Mouse (Mus musculus) small intestine, adult 2 months (tissue): ENCODE results near the gene Ice1. TPM values are rescaled to one million over a fixed set of nuclear protein-coding genes. Genes with fewer than 3 reads are reported as not detected.

ENCODE experiments used
- H3K27ac ChIP-seq: fragments of 200-500 bp; 2 replicates; pipeline ENCODE4 v1.5.1; 2012; ENCODE audit warnings: low read depth, low read length, control low read depth, inconsistent platforms; ENCODE audit not compliant: insufficient read depth
- H3K27me3 ChIP-seq: fragments of 200-500 bp; 2 replicates; pipeline ENCODE4 v1.6.1; 2012; ENCODE audit warnings: mild to moderate bottlenecking, moderate library complexity, low read length, inconsistent platforms; ENCODE audit not compliant: control insufficient read depth, insufficient read depth
- H3K36me3 ChIP-seq: fragments of 200-500 bp; 2 replicates; pipeline ENCODE4 v1.6.1; 2012; ENCODE audit warnings: mild to moderate bottlenecking, low read length, control low read depth, inconsistent platforms; ENCODE audit not compliant: control insufficient read depth, insufficient read depth
- H3K4me1 ChIP-seq: fragments of 200-500 bp; 2 replicates; pipeline ENCODE4 v1.6.1; 2012; ENCODE audit warnings: low read length, inconsistent platforms, mixed read lengths; ENCODE audit not compliant: control insufficient read depth, insufficient read depth, insufficient read length
- H3K4me3 ChIP-seq: fragments of 200-500 bp; 2 replicates; pipeline ENCODE4 v1.5.1; 2012; ENCODE audit warnings: low read depth, mild to moderate bottlenecking, control low read depth, inconsistent platforms, low read length, moderate library complexity
- CTCF ChIP-seq: fragments of 200-500 bp; IDR thresholded peaks from 2 replicates; pipeline ENCODE4 v1.5.1; 2012; ENCODE audit warnings: low read depth, mild to moderate bottlenecking, control low read depth, inconsistent platforms, low read length, moderate library complexity, mixed read lengths; ENCODE audit not compliant: insufficient replicate concordance, insufficient read length; ENCODE audit errors: extremely low read depth
- POLR2A ChIP-seq: fragments of 200-500 bp; IDR thresholded peaks from 2 replicates; pipeline ENCODE4 v1.6.1; 2012; ENCODE audit warnings: low read depth, mild to moderate bottlenecking, control low read depth, inconsistent platforms, low read length, moderate library complexity
- WGBS: fragments of 180-500 bp; shearing (Covaris S2); methylation state at CpG from one replicate; pipeline ENCODE4 v1.1.7; 2018; 5-methylcytosine and 5-hydroxymethylcytosine counted together
- polyA plus RNA-seq: library from polyadenylated mRNA; depleted of rRNA; stranded (reverse); fragments of >200 nt; gene quantifications from 2 replicates; pipeline ENCODE4 v1.2.3, GENCODE M21; 2012

Gene Ice1
- polyA plus RNA-seq, 1 experiment: 7.7 TPM

DNA sequence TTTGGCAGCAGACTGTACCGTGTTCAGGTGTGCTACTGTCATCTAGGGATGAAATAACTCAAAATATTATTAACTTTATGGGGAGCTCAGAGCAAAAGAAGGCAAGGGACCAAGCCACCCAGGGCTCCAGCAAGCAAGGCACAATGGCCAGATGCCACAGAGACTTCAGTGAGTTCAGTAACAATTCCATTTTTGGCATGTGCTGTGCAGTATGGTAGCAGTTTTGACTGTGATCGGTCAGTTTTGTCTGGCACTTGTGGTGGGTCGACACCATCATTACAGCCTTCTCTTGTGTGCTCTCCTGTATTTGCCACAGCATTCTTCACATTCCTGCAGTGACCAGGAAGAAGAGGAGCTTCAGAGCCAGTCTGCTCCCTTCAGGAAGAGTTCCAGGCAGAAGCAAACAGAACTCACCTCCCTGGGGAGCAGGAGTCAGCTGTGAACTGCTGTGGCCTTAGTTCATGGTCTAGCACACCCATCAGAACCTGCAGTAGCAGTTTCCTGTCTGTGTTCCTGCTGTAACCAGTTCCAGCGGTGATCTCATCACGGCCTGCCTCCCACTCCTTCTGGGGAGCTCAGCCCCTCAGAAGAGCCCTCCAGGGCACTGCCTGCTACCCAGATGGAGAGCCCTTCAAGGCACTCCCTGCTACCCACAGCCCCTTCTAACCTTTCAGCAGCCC is 16.8 kb upstream of the Ice1 start:
- Histone ChIP-seq H3K27ac (no peak overlapping the region), H3K4me1 (no peaks in the 10 kb centered on the region), H3K36me3 (no peaks in the 10 kb centered on the region), H3K4me3 (no peak overlapping the region), H3K27me3 (no peaks in the 10 kb centered on the region)
- 51% methylated on average over 5 of the region's 5 CpGs for WGBS
- TF ChIP-seq CTCF (no peak), POLR2A (no peak)

DNA sequence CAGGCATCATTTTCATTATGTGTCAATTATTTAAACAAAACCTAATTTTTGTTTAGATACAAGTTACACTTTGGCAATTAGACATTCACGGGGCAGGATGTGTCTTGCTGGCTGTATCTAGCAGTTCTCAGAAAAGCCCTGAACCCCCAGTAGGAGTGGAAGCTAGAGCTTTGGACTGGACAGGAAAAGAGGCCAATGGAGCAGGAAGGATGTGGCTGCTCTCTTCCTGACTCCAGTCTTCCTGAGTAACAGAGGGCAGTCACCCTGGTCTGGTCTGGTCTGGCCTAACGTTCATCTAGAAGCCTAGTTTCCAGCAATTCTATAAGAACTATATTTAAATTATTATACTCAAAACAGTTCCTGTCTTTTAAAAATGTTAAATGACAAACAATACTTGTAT is 16.0 kb upstream of the Ice1 start:
- Histone ChIP-seq H3K4me1 (no peaks in the 10 kb centered on the region), H3K36me3 (no peaks in the 10 kb centered on the region), H3K27me3 (no peaks in the 10 kb centered on the region), H3K27ac (no peak overlapping the region), H3K4me3 (no peak overlapping the region)
- 83% methylated on average over 2 of the region's 2 CpGs for WGBS
- TF ChIP-seq CTCF: no peak
- TF ChIP-seq POLR2A: no peak

DNA sequence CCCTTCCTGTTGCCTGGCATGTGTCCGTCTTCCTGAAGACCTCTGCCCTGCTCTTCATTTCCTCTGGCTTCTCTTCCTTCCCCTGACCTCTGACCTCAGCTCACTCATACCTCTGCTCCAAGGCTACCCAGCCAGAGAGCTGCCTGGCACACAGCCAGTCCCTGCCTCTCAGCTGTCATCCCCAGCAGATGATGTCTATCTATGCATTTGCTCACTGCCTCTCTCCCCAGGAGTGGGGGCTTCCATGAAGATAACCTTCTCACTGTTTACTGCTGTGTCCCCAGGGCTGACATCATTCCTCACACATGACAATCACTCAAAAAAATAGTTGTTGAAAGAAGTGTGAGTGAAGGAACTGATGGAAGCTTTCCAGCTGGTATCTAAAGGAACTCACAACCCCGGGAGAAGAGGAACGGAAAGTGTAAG is 12.6 kb upstream of the Ice1 start:
- Histone ChIP-seq H3K27ac (no peak overlapping the region), H3K27me3 (no peaks in the 10 kb centered on the region), H3K36me3 (no peaks in the 10 kb centered on the region), H3K4me3 (no peak overlapping the region), H3K4me1 (no peaks in the 10 kb centered on the region)
- 52% methylated on average over 3 of the region's 3 CpGs for WGBS
- no peak for TF ChIP-seq POLR2A
- TF ChIP-seq CTCF: no peak

DNA sequence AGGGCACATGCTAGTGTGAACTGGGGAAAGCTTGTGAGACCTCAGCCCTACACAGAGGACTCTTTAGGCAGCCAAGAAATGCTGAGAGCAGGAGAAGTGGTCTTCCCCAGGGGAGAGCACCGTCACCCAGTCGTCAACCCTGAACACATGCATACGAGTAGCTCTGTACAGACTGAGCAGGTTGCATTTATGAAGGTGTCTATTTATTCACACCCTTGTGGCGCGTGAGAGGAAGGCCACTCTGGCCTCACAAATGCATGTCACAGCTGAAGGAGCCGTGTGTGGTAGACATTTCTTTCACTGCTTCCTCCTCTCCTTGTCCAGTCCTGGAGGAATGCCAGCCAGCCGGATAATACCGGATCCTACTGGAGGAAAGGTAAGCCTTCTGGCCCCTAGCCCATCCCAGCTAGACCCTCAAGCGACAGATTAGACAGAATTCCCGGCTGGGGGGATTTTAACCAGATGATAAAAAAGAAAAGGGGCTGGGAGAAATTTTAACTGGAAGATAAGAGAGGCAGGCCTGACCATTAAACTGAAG is 8.6 kb upstream of the Ice1 start:
- no peak overlapping the region for H3K27ac ChIP-seq
- no peak overlapping the region for H3K4me3 ChIP-seq
- no peaks in the 10 kb centered on the region for H3K4me1 ChIP-seq
- TF ChIP-seq CTCF (no peak), POLR2A (no peak)
- no peaks in the 10 kb centered on the region for H3K36me3 ChIP-seq
- no peaks in the 10 kb centered on the region for H3K27me3 ChIP-seq
- WGBS: 43% methylated on average over 10 of the region's 10 CpGs

DNA sequence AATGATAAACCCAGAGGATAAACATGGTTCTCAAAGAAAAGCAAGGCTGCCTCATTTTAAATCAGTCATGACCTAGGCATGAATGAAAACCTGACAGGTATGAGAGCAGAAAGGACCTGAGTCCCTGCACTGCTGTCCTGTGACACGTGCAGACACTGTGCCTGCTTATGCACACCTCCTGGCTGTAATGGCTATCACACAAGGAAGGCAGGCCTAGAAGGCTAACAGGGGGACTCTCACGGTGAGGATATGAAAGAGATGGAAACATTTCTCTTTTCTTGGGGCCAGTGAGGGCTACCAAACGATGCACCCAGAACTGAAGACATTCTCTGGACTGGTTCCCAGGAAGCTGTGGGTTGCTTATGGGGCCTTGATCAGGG is 6.6 kb upstream of the Ice1 start:
- WGBS: 52% methylated on average over 3 of the region's 3 CpGs
- Histone ChIP-seq H3K4me3 (no peak overlapping the region), H3K27me3 (no peaks in the 10 kb centered on the region), H3K27ac (no peak overlapping the region), H3K36me3 (no peaks in the 10 kb centered on the region), H3K4me1 (no peaks in the 10 kb centered on the region)
- no peak for TF ChIP-seq CTCF
- TF ChIP-seq POLR2A: no peak

DNA sequence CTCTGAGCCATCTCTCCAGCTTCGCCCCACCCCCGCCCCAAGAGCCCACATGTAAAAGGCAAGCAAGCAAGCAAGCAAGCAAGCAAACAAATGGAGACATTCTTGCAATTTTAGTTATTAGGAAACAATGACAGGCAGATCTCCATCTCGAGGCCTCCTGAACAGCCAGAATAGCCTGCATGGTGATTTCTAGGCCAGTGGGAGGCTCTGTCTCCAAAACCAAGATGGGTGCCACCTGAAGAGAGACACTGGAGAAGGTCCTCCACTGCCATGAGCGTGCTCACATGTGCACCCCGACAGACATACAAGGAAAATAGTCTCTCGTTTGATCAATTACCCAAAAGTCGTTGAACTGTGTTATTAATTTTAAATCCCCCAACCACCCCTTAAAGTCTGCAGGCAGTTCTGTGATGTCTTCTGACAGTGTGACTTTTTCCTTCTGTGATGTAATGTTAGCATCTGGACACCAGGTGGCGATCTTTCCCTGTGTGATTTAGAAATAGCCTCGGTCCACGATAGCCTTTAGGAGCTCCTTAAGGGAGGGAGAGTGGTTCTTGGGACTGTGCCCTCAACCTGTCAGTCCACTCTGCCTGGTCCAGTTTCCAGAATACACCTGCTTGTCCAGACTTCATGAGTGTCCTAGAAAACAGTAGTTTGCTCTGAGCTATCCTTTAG is 6.1 kb upstream of the Ice1 start:
- no peaks in the 10 kb centered on the region for H3K27me3 ChIP-seq
- no peaks in the 10 kb centered on the region for H3K4me1 ChIP-seq
- no peaks in the 10 kb centered on the region for H3K36me3 ChIP-seq
- TF ChIP-seq CTCF (peak; percentile 45; the same call in 1 of the 2 replicates), POLR2A (no peak)
- H3K27ac ChIP-seq: no peak overlapping the region
- H3K4me3 ChIP-seq: no peak overlapping the region
- WGBS: 20% methylated on average over 10 of the region's 10 CpGs

DNA sequence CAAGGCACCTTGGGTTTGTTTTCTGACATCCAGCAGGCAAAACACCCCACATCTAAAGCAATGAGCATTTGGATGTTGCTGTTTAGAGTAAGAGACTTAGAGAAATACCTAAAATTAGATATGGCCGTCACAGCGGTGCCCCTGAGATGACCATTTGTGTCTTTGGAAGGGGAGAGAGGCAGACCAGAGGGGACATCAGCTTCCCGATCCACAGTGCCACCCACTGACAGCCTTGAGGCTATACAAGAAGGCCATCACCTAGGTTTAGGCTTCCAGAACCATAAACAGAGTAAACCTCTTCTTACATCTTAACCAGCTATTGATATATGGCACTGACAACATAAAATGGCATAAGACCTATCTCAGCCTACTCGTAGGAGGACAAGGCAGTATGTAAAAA is 4.5 kb upstream of the Ice1 start:
- no peak overlapping the region for H3K27ac ChIP-seq
- 79% methylated on average over 4 of the region's 4 CpGs for WGBS
- H3K27me3 ChIP-seq: no peaks in the 10 kb centered on the region
- TF ChIP-seq POLR2A: no peak
- TF ChIP-seq CTCF: no peak
- no peaks in the 10 kb centered on the region for H3K36me3 ChIP-seq
- H3K4me1 ChIP-seq: no peaks in the 10 kb centered on the region
- H3K4me3 ChIP-seq: no peak overlapping the region
